Mouse (Mus musculus) liver, embryonic 14.5 days (tissue): ENCODE results near the gene 1110032A03Rik.
A peak's percentile ranks its signal among the peaks of the same experiment; 100 is the strongest.

Source experiments
- CTCF ChIP-seq: IDR thresholded peaks from 2 replicates; pipeline ENCODE4 v1.5.1; 2016; ENCODE audit warnings: antibody characterized with exemption, low read depth, control low read depth
- EP300 ChIP-seq: IDR thresholded peaks from 2 replicates; pipeline ENCODE4 v1.6.1; 2016; ENCODE audit warnings: antibody characterized with exemption, low read depth

- no peak for TF ChIP-seq CTCF
- peak; percentile 99 for TF ChIP-seq EP300
Observed at GRCm38 (mm10) chr9:50816512-50816911, 41.2 kb upstream of the 1110032A03Rik start.
